Mouse (Mus musculus): ENCODE measurements around the gene Ccnl1. TPM values are rescaled to one million over a fixed set of nuclear protein-coding genes. Genes with fewer than 3 reads are reported as not detected.

The Ccnl1 gene
- polyA plus RNA-seq, 1 experiment from 2014 or later: 80.2 TPM

GRCm38 (mm10) chr3:65921671-65922070, 36.4 kb downstream of the Ccnl1 start:
- no peak overlapping the region for H3K4me3 ChIP-seq (ENCODE audit: low read depth, low read length)
- ATAC-seq (ENCODE audit: low read depth): no peak

GRCm38 (mm10) chr3:65919016-65919415, 39.0 kb downstream of the Ccnl1 start:
- ATAC-seq (ENCODE audit: low read depth): no peak

More at GRCm38 (mm10) chr3:65921671-65922070, 36.4 kb downstream of the Ccnl1 start:
- no peaks in the 10 kb centered on the region for H3K36me3 ChIP-seq (ENCODE audit: control insufficient read depth, insufficient read depth, low read length)
- H3K27ac ChIP-seq (ENCODE audit: low read depth, low read length): no peak overlapping the region
- H3K4me1 ChIP-seq (ENCODE audit: control insufficient read depth, insufficient read depth, low read length): no peaks in the 10 kb centered on the region
- 100% methylated on average over 1 of the region's 1 CpGs for WGBS
- no peak overlapping the region for H3K4me2 ChIP-seq (ENCODE audit: low read depth, low read length)
- H3K27me3 ChIP-seq (ENCODE audit: control insufficient read depth, insufficient read depth, low read length): no peaks in the 10 kb centered on the region
- H3K9ac ChIP-seq (replicated peaks; ENCODE audit: low read depth, low read length): no peak overlapping the region
- no peaks in the 10 kb centered on the region for H3K9me3 ChIP-seq (ENCODE audit: control insufficient read depth, low read length)

GRCm38 (mm10) chr3:65912928-65913327, 45.1 kb downstream of the Ccnl1 start:
- WGBS: 68% methylated on average over 4 of the region's 4 CpGs
- no peak overlapping the region for H3K27ac ChIP-seq (ENCODE audit: low read depth, low read length)
- no peaks in the 10 kb centered on the region for H3K27me3 ChIP-seq (ENCODE audit: control insufficient read depth, insufficient read depth, low read length)
- H3K4me1 ChIP-seq (ENCODE audit: control insufficient read depth, insufficient read depth, low read length): no peaks in the 10 kb centered on the region
- no peak overlapping the region for H3K4me2 ChIP-seq (ENCODE audit: low read depth, low read length)
- H3K36me3 ChIP-seq (ENCODE audit: control insufficient read depth, insufficient read depth, low read length): no peaks in the 10 kb centered on the region
- no peak for ATAC-seq (ENCODE audit: low read depth)
- no peaks in the 10 kb centered on the region for H3K9me3 ChIP-seq (ENCODE audit: control insufficient read depth, low read length)
- no peak overlapping the region for H3K9ac ChIP-seq (replicated peaks; ENCODE audit: low read depth, low read length)
- no peak overlapping the region for H3K4me3 ChIP-seq (ENCODE audit: low read depth, low read length)

More at GRCm38 (mm10) chr3:65919016-65919415, 39.0 kb downstream of the Ccnl1 start:
- no peaks in the 10 kb centered on the region for H3K27me3 ChIP-seq (ENCODE audit: control insufficient read depth, insufficient read depth, low read length)
- H3K4me2 ChIP-seq (ENCODE audit: low read depth, low read length): no peak overlapping the region
- H3K4me1 ChIP-seq (ENCODE audit: control insufficient read depth, insufficient read depth, low read length): no peaks in the 10 kb centered on the region
- H3K9ac ChIP-seq (replicated peaks; ENCODE audit: low read depth, low read length): no peak overlapping the region
- H3K36me3 ChIP-seq (ENCODE audit: control insufficient read depth, insufficient read depth, low read length): no peaks in the 10 kb centered on the region
- H3K27ac ChIP-seq (ENCODE audit: low read depth, low read length): no peak overlapping the region
- 98% methylated on average over 2 of the region's 2 CpGs for WGBS
- H3K9me3 ChIP-seq (ENCODE audit: control insufficient read depth, low read length): no peaks in the 10 kb centered on the region
- H3K4me3 ChIP-seq (ENCODE audit: low read depth, low read length): no peak overlapping the region

- H3K27me3 ChIP-seq (ENCODE audit: control insufficient read depth, insufficient read depth, low read length): no peaks in the 10 kb centered on the region
- H3K27ac ChIP-seq (ENCODE audit: low read depth, low read length): no peak overlapping the region
- H3K4me3 ChIP-seq (ENCODE audit: low read depth, low read length): no peak overlapping the region
- no peak overlapping the region for H3K4me2 ChIP-seq (ENCODE audit: low read depth, low read length)
- H3K9ac ChIP-seq (replicated peaks; ENCODE audit: low read depth, low read length): no peak overlapping the region
- no peak for ATAC-seq (ENCODE audit: low read depth)
- WGBS: 81% methylated on average over 11 of the region's 11 CpGs
- no peaks in the 10 kb centered on the region for H3K9me3 ChIP-seq (ENCODE audit: control insufficient read depth, low read length)
- H3K36me3 ChIP-seq (ENCODE audit: control insufficient read depth, insufficient read depth, low read length): no peaks in the 10 kb centered on the region
- H3K4me1 ChIP-seq (ENCODE audit: control insufficient read depth, insufficient read depth, low read length): no peaks in the 10 kb centered on the region
Observed at GRCm38 (mm10) chr3:65912217-65912616, 45.8 kb downstream of the Ccnl1 start.

DNA sequence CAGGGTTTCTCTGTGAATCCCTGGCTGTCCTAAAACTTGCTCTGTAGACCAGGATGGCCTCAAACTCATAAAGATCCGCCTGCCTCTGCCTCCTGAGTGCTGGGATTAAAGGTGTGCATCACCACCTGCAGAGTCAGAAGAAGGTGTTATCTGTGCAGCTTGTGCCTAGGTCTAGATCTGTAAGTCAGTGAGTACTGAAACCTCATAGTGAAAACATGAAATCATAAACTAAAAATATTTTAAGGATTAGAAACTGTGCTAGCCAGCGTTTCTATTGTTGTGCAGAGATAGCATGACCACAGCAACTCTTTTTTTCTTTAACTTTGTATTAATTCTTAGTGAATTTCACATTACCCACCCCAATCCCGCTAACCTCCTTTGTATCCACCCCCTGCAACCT, 46.8 kb downstream of the Ccnl1 start:
- H3K27ac ChIP-seq (ENCODE audit: low read depth, low read length): no peak overlapping the region

GRCm38 (mm10) chr3:65909454-65909853, 48.6 kb downstream of the Ccnl1 start:
- Histone ChIP-seq H3K4me1 (ENCODE audit: control insufficient read depth, insufficient read depth, low read length) (no peaks in the 10 kb centered on the region), H3K36me3 (ENCODE audit: control insufficient read depth, insufficient read depth, low read length) (no peaks in the 10 kb centered on the region), H3K4me3 (ENCODE audit: low read depth, low read length) (no peak overlapping the region), H3K27ac (ENCODE audit: low read depth, low read length) (no peak overlapping the region), H3K9ac (replicated peaks; ENCODE audit: low read depth, low read length) (no peak overlapping the region), H3K9me3 (ENCODE audit: control insufficient read depth, low read length) (no peaks in the 10 kb centered on the region), H3K27me3 (ENCODE audit: control insufficient read depth, insufficient read depth, low read length) (no peaks in the 10 kb centered on the region), H3K4me2 (ENCODE audit: low read depth, low read length) (no peak overlapping the region)
- ATAC-seq (ENCODE audit: low read depth): no peak
- WGBS: 94% methylated on average over 2 of the region's 2 CpGs

More for the DNA sequence above, 46.8 kb downstream of the Ccnl1 start:
- Histone ChIP-seq H3K9me3 (ENCODE audit: control insufficient read depth, low read length) (no peaks in the 10 kb centered on the region), H3K36me3 (ENCODE audit: control insufficient read depth, insufficient read depth, low read length) (no peaks in the 10 kb centered on the region), H3K9ac (replicated peaks; ENCODE audit: low read depth, low read length) (no peak overlapping the region), H3K4me3 (ENCODE audit: low read depth, low read length) (no peak overlapping the region), H3K4me1 (ENCODE audit: control insufficient read depth, insufficient read depth, low read length) (no peaks in the 10 kb centered on the region), H3K27me3 (ENCODE audit: control insufficient read depth, insufficient read depth, low read length) (no peaks in the 10 kb centered on the region), H3K4me2 (ENCODE audit: low read depth, low read length) (no peak overlapping the region)
- 94% methylated on average over 3 of the region's 3 CpGs for WGBS
- no peak for ATAC-seq (ENCODE audit: low read depth)

GRCm38 (mm10) chr3:65907536-65907935, 50.5 kb downstream of the Ccnl1 start:
- Histone ChIP-seq H3K27ac (ENCODE audit: low read depth, low read length) (no peak overlapping the region), H3K4me1 (ENCODE audit: control insufficient read depth, insufficient read depth, low read length) (no peaks in the 10 kb centered on the region), H3K4me3 (ENCODE audit: low read depth, low read length) (no peak overlapping the region), H3K27me3 (ENCODE audit: control insufficient read depth, insufficient read depth, low read length) (no peaks in the 10 kb centered on the region), H3K36me3 (ENCODE audit: control insufficient read depth, insufficient read depth, low read length) (no peaks in the 10 kb centered on the region), H3K9ac (replicated peaks; ENCODE audit: low read depth, low read length) (no peak overlapping the region), H3K9me3 (ENCODE audit: control insufficient read depth, low read length) (no peaks in the 10 kb centered on the region), H3K4me2 (ENCODE audit: low read depth, low read length) (no peak overlapping the region)
- ATAC-seq (ENCODE audit: low read depth): no peak
- 96% methylated on average over 4 of the region's 4 CpGs for WGBS

DNA sequence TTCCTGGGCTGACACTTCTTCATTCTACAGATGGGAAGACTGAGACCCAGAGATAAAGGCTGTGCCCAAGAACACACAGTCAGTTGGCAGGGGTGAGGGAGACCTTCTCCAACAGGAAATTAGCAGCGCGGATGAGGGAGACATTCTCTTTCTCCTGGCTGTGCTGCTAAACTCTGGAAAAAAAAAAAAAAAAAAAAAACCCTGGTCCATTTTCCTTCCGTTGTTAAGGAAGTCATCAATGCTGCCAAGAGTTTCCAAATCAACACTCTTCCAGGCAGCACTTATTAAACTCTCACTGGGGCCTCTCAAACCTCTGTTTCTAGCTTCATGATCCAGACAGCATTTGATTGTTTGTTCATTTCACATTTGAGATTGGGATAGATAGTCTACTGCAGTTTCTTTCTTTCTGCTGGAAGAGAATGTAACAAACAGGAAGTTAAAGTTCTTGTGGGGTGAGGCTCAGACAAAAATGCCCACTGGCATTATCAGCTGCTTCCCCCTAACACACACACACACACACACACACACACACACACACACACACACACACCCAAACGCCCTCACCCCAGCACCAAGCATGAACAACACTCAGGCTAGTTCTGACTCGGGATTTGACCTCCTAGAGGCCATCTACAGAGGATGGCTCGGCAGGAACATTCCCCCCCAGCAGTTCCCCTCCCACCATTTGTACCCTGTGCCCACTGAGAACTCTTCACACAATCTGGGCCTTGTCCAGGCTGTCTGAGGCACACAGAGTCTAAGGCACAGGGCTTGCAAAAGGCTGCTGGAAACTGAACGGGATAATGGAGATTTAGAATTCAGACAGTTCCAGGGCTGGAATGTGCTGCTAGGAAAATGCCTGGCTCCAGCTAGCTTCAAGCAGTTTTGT, 52.5 kb downstream of the Ccnl1 start:
- H3K9ac ChIP-seq (replicated peaks; ENCODE audit: low read depth, low read length): no peak overlapping the region
- no peak overlapping the region for H3K4me3 ChIP-seq (ENCODE audit: low read depth, low read length)
- no peaks in the 10 kb centered on the region for H3K36me3 ChIP-seq (ENCODE audit: control insufficient read depth, insufficient read depth, low read length)
- no peaks in the 10 kb centered on the region for H3K4me1 ChIP-seq (ENCODE audit: control insufficient read depth, insufficient read depth, low read length)
- H3K27ac ChIP-seq (ENCODE audit: low read depth, low read length): no peak overlapping the region
- WGBS: 57% methylated on average over 7 of the region's 7 CpGs
- H3K4me2 ChIP-seq (ENCODE audit: low read depth, low read length): no peak overlapping the region
- no peak for ATAC-seq (ENCODE audit: low read depth)
- H3K27me3 ChIP-seq (ENCODE audit: control insufficient read depth, insufficient read depth, low read length): no peaks in the 10 kb centered on the region
- no peaks in the 10 kb centered on the region for H3K9me3 ChIP-seq (ENCODE audit: control insufficient read depth, low read length)

- 55% methylated on average over 6 of the region's 6 CpGs for WGBS
- no peaks in the 10 kb centered on the region for H3K4me1 ChIP-seq (ENCODE audit: control insufficient read depth, insufficient read depth, low read length)
- H3K4me3 ChIP-seq (ENCODE audit: low read depth, low read length): no peak overlapping the region
- H3K27me3 ChIP-seq (ENCODE audit: control insufficient read depth, insufficient read depth, low read length): no peaks in the 10 kb centered on the region
- no peaks in the 10 kb centered on the region for H3K9me3 ChIP-seq (ENCODE audit: control insufficient read depth, low read length)
- no peak for ATAC-seq (ENCODE audit: low read depth)
- no peak overlapping the region for H3K9ac ChIP-seq (replicated peaks; ENCODE audit: low read depth, low read length)
- no peaks in the 10 kb centered on the region for H3K36me3 ChIP-seq (ENCODE audit: control insufficient read depth, insufficient read depth, low read length)
- H3K4me2 ChIP-seq (ENCODE audit: low read depth, low read length): no peak overlapping the region
- no peak overlapping the region for H3K27ac ChIP-seq (ENCODE audit: low read depth, low read length)
Observed at GRCm38 (mm10) chr3:65904711-65905110, 53.3 kb downstream of the Ccnl1 start.

All from neural tube, embryonic 14.5 days (tissue).